Comparison of ENCODE assay signal across 9 mouse cellular contexts in the genomic region with DNA sequence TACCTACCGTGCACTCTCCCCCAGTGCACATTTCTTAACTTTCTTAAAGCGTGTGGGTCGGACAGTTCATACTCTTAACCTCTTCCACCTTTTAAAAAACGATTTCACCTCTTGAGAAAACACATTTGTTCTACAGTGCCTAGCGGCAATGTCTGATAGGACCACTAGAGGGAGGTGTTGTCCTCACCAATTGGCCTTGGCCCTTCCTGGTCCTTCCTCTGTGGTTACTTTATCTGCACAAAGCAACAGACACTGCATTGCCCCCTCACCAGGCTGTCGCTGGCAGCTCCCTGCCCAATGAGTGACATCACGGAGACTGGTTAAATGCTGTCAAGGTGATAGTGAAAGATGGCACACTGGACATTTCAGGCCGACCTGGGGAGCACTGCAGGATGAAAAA. TPM values are rescaled to one million over a fixed set of nuclear protein-coding genes. Genes with fewer than 3 reads are reported as not detected.
DNase-seq lines count a peak whose midpoint lies in the region; ATAC-seq and TF ChIP-seq lines count a peak whose summit lies in the region.
"Had no signal": no experiment of that assay in that cellular context is flagged by ENCODE, and none has a peak within 500 bp of the region (broad histone marks: within the 10 kb centered on the region; RNA-seq: fewer than 3 reads in every experiment).

No protein-coding gene starts in this region.

- WGBS in bone marrow, adult 2 months: 9% methylated on average over 8 of the region's 8 CpGs
- WGBS in hindbrain, embryonic 11.5 days: 21% methylated on average over 8 of the region's 8 CpGs

- ATAC-seq in hindbrain, embryonic 11.5 days (ENCODE audit: low FRiP score): peak; percentile 66
- no peak for ATAC-seq in activated CD4-positive, CD25-positive, alpha-beta regulatory T cell, adult 4 months

- H3K27me3 ChIP-seq in hindbrain, embryonic 11.5 days (ENCODE audit: control insufficient read depth, insufficient read depth, low read length): no peaks in the 10 kb centered on the region
- H3K27me3 ChIP-seq: heart, embryonic 15.5 days had no signal

- peak; percentile 57 for DNase-seq in ES-E14 (ENCODE audit: low read depth, low spot score)
- peak; percentile 84 for DNase-seq in hindbrain, embryonic 11.5 days (ENCODE audit: low spot score)
- DNase-seq in layer of hippocampus, postnatal 10 days (ENCODE audit: low spot score in 2 of 2): peak; percentile 84 to 85
- peak; percentile 49 for DNase-seq in lung, postnatal 25 days (ENCODE audit: low spot score)
- DNase-seq in retina, postnatal 7 days (ENCODE audit: low read depth, low spot score): peak; percentile 53

- H3K9ac ChIP-seq in ES-E14 (ENCODE audit: insufficient read depth, low read depth, low read length, poor library complexity, severe bottlenecking): no peak overlapping the region
- no peak overlapping the region for H3K9ac ChIP-seq in hindbrain, embryonic 11.5 days (ENCODE audit: low read depth, low read length)
- H3K9ac ChIP-seq: heart, embryonic 15.5 days had no signal

- no peaks in the 10 kb centered on the region for H3K9me3 ChIP-seq in ES-E14 (ENCODE audit: control insufficient read depth, insufficient read depth, low read depth, low read length)
- no peaks in the 10 kb centered on the region for H3K9me3 ChIP-seq in hindbrain, embryonic 11.5 days (ENCODE audit: control insufficient read depth, low read length)
- H3K9me3 ChIP-seq: heart, embryonic 15.5 days had no signal

- no peak overlapping the region for H3K27ac ChIP-seq in ES-E14 (ENCODE audit: insufficient read depth, low read depth, low read length, poor library complexity, severe bottlenecking)
- H3K27ac ChIP-seq in bone marrow, adult 2 months (ENCODE audit: control insufficient read depth, insufficient read depth, low read depth, low read length, poor library complexity): no peak overlapping the region
- H3K27ac ChIP-seq in embryonic fibroblast, embryonic 13.5 days (ENCODE audit: insufficient read depth, low read length): no peak overlapping the region
- no peak overlapping the region for H3K27ac ChIP-seq in hindbrain, embryonic 11.5 days (ENCODE audit: low read depth, low read length)
- H3K27ac ChIP-seq: heart, embryonic 15.5 days had no signal

- in situ Hi-C loops in ES-E14 (cut with MboI; ENCODE audit: low sequenced_read_pairs in 2 of 2, unreplicated experiment in 2 of 2): loop anchor here in 1 of 2 experiments (10.0 kb wide), 1 partner anchor 391 kb away; no protein-coding TSS in a partner anchor

- no peak overlapping the region for H3K4me3 ChIP-seq in ES-E14 (ENCODE audit: insufficient read depth in 1 of 2, low read depth in 1 of 2, low read length in 2 of 2, poor library complexity in 1 of 2, severe bottlenecking in 1 of 2)
- no peak overlapping the region for H3K4me3 ChIP-seq in bone marrow, adult 2 months (replicated peaks; ENCODE audit: control insufficient read depth, low read depth, low read length)
- H3K4me3 ChIP-seq in embryonic fibroblast, embryonic 13.5 days (ENCODE audit: insufficient read depth, low read length): no peak overlapping the region
- no peak overlapping the region for H3K4me3 ChIP-seq in hindbrain, embryonic 11.5 days (ENCODE audit: low read depth, low read length)
- H3K4me3 ChIP-seq: heart, embryonic 15.5 days had no signal

- H3K4me2 ChIP-seq in hindbrain, embryonic 11.5 days (replicated peaks; ENCODE audit: low read depth, low read length): no peak overlapping the region
- H3K4me2 ChIP-seq: heart, embryonic 15.5 days had no signal

- no peaks in the 10 kb centered on the region for H3K36me3 ChIP-seq in ES-E14 (ENCODE audit: control insufficient read depth, insufficient read depth, low read length, poor library complexity, severe bottlenecking)
- H3K36me3 ChIP-seq in hindbrain, embryonic 11.5 days (ENCODE audit: control insufficient read depth, insufficient read depth, low read length): no peaks in the 10 kb centered on the region
- H3K36me3 ChIP-seq: heart, embryonic 15.5 days had no signal

- no peak for TF ChIP-seq POLR2A in bone marrow, adult 2 months (IDR thresholded peaks at IDR 0.05; ENCODE audit: borderline replicate concordance, control insufficient read depth, low read depth, low read length)
- TF ChIP-seq POLR2A in embryonic fibroblast, embryonic 13.5 days (IDR thresholded peaks at IDR 0.05; ENCODE audit: low read depth, low read length): no peak

- H3K4me1 ChIP-seq in ES-E14 (ENCODE audit: control insufficient read depth in 2 of 2, insufficient read depth in 2 of 2, low read length in 2 of 2, poor library complexity in 1 of 2): 0 out of 4 replicates have a peak, but pooled peaks cover 0 to 2% of the 10 kb centered on the region in 2 experiments
- no peaks in the 10 kb centered on the region for H3K4me1 ChIP-seq in bone marrow, adult 2 months (ENCODE audit: control insufficient read depth, insufficient read depth, low read length)
- H3K4me1 ChIP-seq in embryonic fibroblast, embryonic 13.5 days (ENCODE audit: control insufficient read depth, insufficient read depth, low read length): no peaks in the 10 kb centered on the region
- H3K4me1 ChIP-seq in hindbrain, embryonic 11.5 days (replicated peaks; ENCODE audit: control insufficient read depth, insufficient read depth, low read length): no peaks in the 10 kb centered on the region
- H3K4me1 ChIP-seq: heart, embryonic 15.5 days had no signal

- TF ChIP-seq CTCF in bone marrow, adult 2 months (IDR thresholded peaks at IDR 0.05; ENCODE audit: control insufficient read depth, insufficient read depth, low read length): peak; percentile 63
- TF ChIP-seq CTCF in embryonic fibroblast, embryonic 13.5 days (IDR thresholded peaks at IDR 0.05; ENCODE audit: borderline replicate concordance, insufficient read depth, low read length): peak; percentile 86

TF ChIP-seq in ES-E14, 5 proteins besides CTCF, POLR2A, EP300 and RAD21:
- TF ChIP-seq CHD2 (IDR thresholded peaks at IDR 0.05; ENCODE audit: low read depth, low read length) (no peak), ZC3H11A (IDR thresholded peaks at IDR 0.05; ENCODE audit: borderline replicate concordance, low read depth, low read length) (peak; percentile 74), HCFC1 (IDR thresholded peaks at IDR 0.05; ENCODE audit: borderline replicate concordance, insufficient read depth, low read length) (no peak), MAFK (IDR thresholded peaks at IDR 0.05; ENCODE audit: insufficient read depth, low read depth, low read length) (no peak), ZNF384 (IDR thresholded peaks at IDR 0.05; ENCODE audit: low read depth, low read length) (no peak)
TF ChIP-seq in ES-E14: peak in this region for 1.

RNA-seq across cellular contexts. Expression of a gene that starts 40.3 kb away (rescaled TPM):
- 9.8 and 12.2 TPM in 2 replicates for total RNA-seq in ES-E14 (2012; rRNA removed)
- polyA plus RNA-seq in bone marrow, adult 2 months (2011; ENCODE audit: insufficient read depth, insufficient read length, low replicate concordance, missing spikeins): not detected in 2 replicates
- polyA plus RNA-seq in embryonic fibroblast, embryonic 13.5 days (2011; ENCODE audit: insufficient read length, low read depth, missing spikeins): 8.9 and 13.6 TPM in 2 replicates
- 7.1 and 8.7 TPM in 2 replicates for polyA plus RNA-seq in hindbrain, embryonic 11.5 days (2014; fragmentation: Nextera tagmentation; extraction: Ambion mirVana)
- total RNA-seq in layer of hippocampus, postnatal 10 days (2021): 1 to 10 TPM; 5.6 to 6.8 TPM
- polyA plus RNA-seq in activated CD4-positive, CD25-positive, alpha-beta regulatory T cell, adult 4 months (2017; shearing (Covaris generic)): not detected
